Mouse (Mus musculus) embryonic fibroblast, embryonic 13.5 days (primary cell): ENCODE results near the gene Rhox2c. TPM values are rescaled to one million over a fixed set of nuclear protein-coding genes. Genes with fewer than 3 reads are reported as not detected.
"Not testable (repeated sequence)": the region's sequence is repeated elsewhere in the genome, so short reads cannot be mapped to it uniquely, and the experiment has no call there.

ENCODE experiments used
- H3K27ac ChIP-seq: 2 replicates; pipeline ENCODE4 v1.5.1; 2012; ENCODE audit warnings: low read length, control low read depth, inconsistent platforms; ENCODE audit not compliant: insufficient read depth
- H3K4me1 ChIP-seq: 2 replicates; pipeline ENCODE4 v1.6.1; 2011; ENCODE audit warnings: low read length; ENCODE audit not compliant: control insufficient read depth, insufficient read depth
- H3K4me3 ChIP-seq: 2 replicates; pipeline ENCODE4 v1.5.1; 2011; ENCODE audit warnings: mild to moderate bottlenecking, control low read depth, low read length; ENCODE audit not compliant: insufficient read depth
- polyA plus RNA-seq: library from polyadenylated mRNA; stranded (reverse); fragments of >200 nt; gene quantifications from 2 replicates; pipeline ENCODE4 v1.2.4, GENCODE M21; 2011; ENCODE audit warnings: low read depth; ENCODE audit not compliant: missing spikeins, insufficient read length

Gene Rhox2c
- not detected in 2 replicates for polyA plus RNA-seq

GRCm38 (mm10) chrX:37453380-37453779 is at the start of gene Rhox2c:
Rhox2c (plus strand) TSS chrX:37453680.
- H3K4me1 ChIP-seq, H3K4me3 ChIP-seq, H3K27ac ChIP-seq: not testable (repeated sequence)

- not testable (repeated sequence) for H3K27ac ChIP-seq, H3K4me3 ChIP-seq, H3K4me1 ChIP-seq
Measured at GRCm38 (mm10) chrX:37411767-37412166, 41.7 kb upstream of the Rhox2c start, which contains the start of gene Rhox2b. Rhox2b (plus strand) TSS chrX:37412067.

- H3K27ac ChIP-seq, H3K4me1 ChIP-seq, H3K4me3 ChIP-seq: not testable (repeated sequence)
Measured at GRCm38 (mm10) chrX:37432194-37432593, 21.3 kb upstream of the Rhox2c start, which contains the start of gene Rhox4b. Rhox4b (plus strand) TSS chrX:37432494.

GRCm38 (mm10) chrX:37458285-37458684 is 4.8 kb downstream of the Rhox2c start, which contains the start of gene Rhox3c:
Rhox3c (plus strand) TSS chrX:37458585.
- H3K27ac ChIP-seq, H3K4me3 ChIP-seq, H3K4me1 ChIP-seq: not testable (repeated sequence)

- H3K4me3 ChIP-seq, H3K27ac ChIP-seq, H3K4me1 ChIP-seq: not testable (repeated sequence)
Measured at GRCm38 (mm10) chrX:37480037-37480436, 26.6 kb downstream of the Rhox2c start, which contains the start of gene Rhox4c. Rhox4c (plus strand) TSS chrX:37480337.

- H3K4me3 ChIP-seq, H3K27ac ChIP-seq, H3K4me1 ChIP-seq: not testable (repeated sequence)
Measured at GRCm38 (mm10) chrX:37514059-37514458, 60.6 kb downstream of the Rhox2c start, which contains the start of gene Rhox4d. Rhox4d (plus strand) TSS chrX:37514359.

Other genes with a start within 250 kb of the Rhox2c start
- not detected in 2 replicates for gene Gm9, start 242.6 kb upstream of the Rhox2c start, polyA plus RNA-seq
- gene Rhox1, start 231.4 kb upstream of the Rhox2c start, polyA plus RNA-seq = not detected in 2 replicates
- not detected in 2 replicates for gene Rhox2a, start 208.7 kb upstream of the Rhox2c start, polyA plus RNA-seq
- gene Rhox3a, start 203.8 kb upstream of the Rhox2c start, polyA plus RNA-seq = not detected in 2 replicates
- gene Rhox4a, start 188.3 kb upstream of the Rhox2c start, polyA plus RNA-seq = not detected in 2 replicates
- gene Rhox3a2, start 73.7 kb upstream of the Rhox2c start, polyA plus RNA-seq = not detected in 2 replicates
- gene Rhox4a2, start 62.8 kb upstream of the Rhox2c start, polyA plus RNA-seq = not detected in 2 replicates
- gene Rhox2b, start 41.6 kb upstream of the Rhox2c start, polyA plus RNA-seq = not detected in 2 replicates
- not detected in 2 replicates for gene Rhox4b, start 21.2 kb upstream of the Rhox2c start, polyA plus RNA-seq
- not detected in 2 replicates for gene Rhox3c, start 4.9 kb downstream of the Rhox2c start, polyA plus RNA-seq
- gene Rhox4c, start 26.7 kb downstream of the Rhox2c start, polyA plus RNA-seq = not detected in 2 replicates
- not detected in 2 replicates for gene Rhox2d, start 39.7 kb downstream of the Rhox2c start, polyA plus RNA-seq
- gene Rhox4d, start 60.7 kb downstream of the Rhox2c start, polyA plus RNA-seq = not detected in 2 replicates
- not detected in 2 replicates for gene Rhox2e, start 76.8 kb downstream of the Rhox2c start, polyA plus RNA-seq
- not detected in 2 replicates for gene Rhox3e, start 88.3 kb downstream of the Rhox2c start, polyA plus RNA-seq
- gene Rhox4e, start 103.7 kb downstream of the Rhox2c start, polyA plus RNA-seq = not detected in 2 replicates
- not detected in 2 replicates for gene Rhox2f, start 117.7 kb downstream of the Rhox2c start, polyA plus RNA-seq
- gene Rhox3f, start 127.3 kb downstream of the Rhox2c start, polyA plus RNA-seq = not detected in 2 replicates
- gene Rhox4f, start 154.0 kb downstream of the Rhox2c start, polyA plus RNA-seq = not detected in 2 replicates
- not detected in 2 replicates for gene Rhox3g, start 174.9 kb downstream of the Rhox2c start, polyA plus RNA-seq
- gene Rhox2g, start 189.8 kb downstream of the Rhox2c start, polyA plus RNA-seq = not detected in 2 replicates
- not detected in 2 replicates for gene Rhox4g, start 197.6 kb downstream of the Rhox2c start, polyA plus RNA-seq
- not detected in 2 replicates for gene Rhox3h, start 215.1 kb downstream of the Rhox2c start, polyA plus RNA-seq
- not detected in 2 replicates for gene Rhox2h, start 219.6 kb downstream of the Rhox2c start, polyA plus RNA-seq